Mouse (Mus musculus) heart, postnatal 0 days (tissue): ENCODE data around the gene Lgalsl. TPM values are rescaled to one million over a fixed set of nuclear protein-coding genes. Genes with fewer than 3 reads are reported as not detected.

Experiments used
- ATAC-seq: fragments of 200-750 bp; cut with Nextera tagmentation; 2 replicates; pipeline ENCODE4 v1.8.0; 2017; ENCODE audit warnings: low read depth, moderate number of reproducible peaks, moderate library complexity; ENCODE audit not compliant: insufficient read depth
- DNase-seq: peaks from one replicate; pipeline ENCODE4 v3.0.0-alpha.2; 2016; ENCODE audit warnings: low spot score
- H3K27ac ChIP-seq: fragments of 300-500 bp; sonication (generic); 2 replicates; pipeline ENCODE4 v1.5.1; 2014; ENCODE audit warnings: low read depth, mild to moderate bottlenecking
- H3K27me3 ChIP-seq: fragments of 300-500 bp; sonication (generic); 2 replicates; pipeline ENCODE4 v1.6.1; 2014; ENCODE audit warnings: low read length, mixed read lengths; ENCODE audit not compliant: control insufficient read depth, insufficient read depth
- H3K36me3 ChIP-seq: fragments of 300-500 bp; sonication (generic); replicated peaks from 2 replicates; pipeline ENCODE4 v1.6.1; 2014; ENCODE audit warnings: low read length, mixed read lengths; ENCODE audit not compliant: control insufficient read depth, insufficient read depth
- H3K4me1 ChIP-seq: fragments of 300-500 bp; sonication (generic); 2 replicates; pipeline ENCODE4 v1.6.1; 2014; ENCODE audit warnings: antibody characterized with exemption; ENCODE audit not compliant: control insufficient read depth, insufficient read depth
- H3K4me2 ChIP-seq: fragments of 300-500 bp; sonication (generic); 2 replicates; pipeline ENCODE4 v1.6.1; 2014; ENCODE audit warnings: low read depth, mild to moderate bottlenecking, low read length, moderate library complexity
- H3K4me3 ChIP-seq: fragments of 300-500 bp; sonication (generic); 2 replicates; pipeline ENCODE4 v1.5.1; 2014; ENCODE audit warnings: low read depth, low read length
- H3K9ac ChIP-seq: fragments of 300-500 bp; sonication (generic); replicated peaks from 2 replicates; pipeline ENCODE4 v1.6.1; 2014; ENCODE audit warnings: low read depth, low read length, mixed read lengths
- H3K9me3 ChIP-seq: fragments of 300-500 bp; sonication (generic); replicated peaks from 2 replicates; pipeline ENCODE4 v1.6.1; 2016; ENCODE audit warnings: low read length; ENCODE audit not compliant: control insufficient read depth
- CTCF ChIP-seq: IDR thresholded peaks from 2 replicates; pipeline ENCODE4 v1.5.1; 2016; ENCODE audit warnings: antibody characterized with exemption, control low read depth, low read depth
- EP300 ChIP-seq: IDR thresholded peaks from 2 replicates; pipeline ENCODE4 v1.6.1; 2016; ENCODE audit warnings: antibody characterized with exemption, low read depth
- WGBS: fragments of 180-500 bp; shearing (Covaris S2); extraction: QIAGEN DNeasy Blood & Tissue Kit; methylation state at CpG from one replicate; pipeline ENCODE4 v1.1.7; 2014; 5-methylcytosine and 5-hydroxymethylcytosine counted together
- polyA plus RNA-seq: library from polyadenylated mRNA; unstranded; fragments of >200 nt; fragmentation: Nextera tagmentation; extraction: Ambion mirVana; gene quantifications from 2 replicates; pipeline ENCODE4 v1.2.1, GENCODE M21; 2015
- total RNA-seq: library from RNA; depleted of rRNA; stranded (reverse); fragments of >200 nt; gene quantifications from 2 replicates; pipeline ENCODE4 v1.2.3, GENCODE M21; 2014; ENCODE audit warnings: low replicate concordance

The Lgalsl gene
- total and polyA plus RNA-seq, 2 experiments from 2014 or later, result 29.7 to 61.6 TPM

DNA sequence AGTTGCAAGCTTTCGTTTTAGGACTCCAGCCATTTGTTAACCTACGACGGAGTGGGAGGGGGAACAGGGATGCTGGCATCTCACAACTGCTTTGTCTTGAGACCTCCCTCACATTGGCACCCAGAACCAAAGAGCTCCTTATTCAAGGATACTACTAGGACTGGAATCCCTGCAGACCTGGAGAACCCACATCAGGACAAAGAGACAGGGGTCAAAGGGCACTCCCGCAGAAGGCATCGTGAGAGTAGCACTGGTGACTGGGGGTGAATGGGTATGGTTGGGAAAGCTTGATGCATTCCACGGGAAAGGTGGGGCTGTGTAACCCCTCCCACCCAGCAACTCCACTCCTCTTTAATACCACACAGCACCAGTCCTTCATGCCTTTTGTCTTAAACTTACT lies 29.0 kb upstream of the Lgalsl start:
- Histone ChIP-seq H3K36me3 (no peaks in the 10 kb centered on the region), H3K27me3 (no peaks in the 10 kb centered on the region), H3K27ac (peak overlapping the region; percentile 98), H3K4me3 (peak overlapping the region; percentile 29; the same call in 1 of the 2 replicates), H3K4me1 (peaks cover 20% of the 10 kb centered on the region), H3K9ac (0 out of 2 replicates have a peak overlapping the region, but pooled peaks have one; percentile 48), H3K9me3 (no peaks in the 10 kb centered on the region), H3K4me2 (peak overlapping the region; percentile 59)
- no peak for DNase-seq
- 64% methylated on average over 6 of the region's 6 CpGs for WGBS
- ATAC-seq, result no peak
- no peak for TF ChIP-seq CTCF

DNA sequence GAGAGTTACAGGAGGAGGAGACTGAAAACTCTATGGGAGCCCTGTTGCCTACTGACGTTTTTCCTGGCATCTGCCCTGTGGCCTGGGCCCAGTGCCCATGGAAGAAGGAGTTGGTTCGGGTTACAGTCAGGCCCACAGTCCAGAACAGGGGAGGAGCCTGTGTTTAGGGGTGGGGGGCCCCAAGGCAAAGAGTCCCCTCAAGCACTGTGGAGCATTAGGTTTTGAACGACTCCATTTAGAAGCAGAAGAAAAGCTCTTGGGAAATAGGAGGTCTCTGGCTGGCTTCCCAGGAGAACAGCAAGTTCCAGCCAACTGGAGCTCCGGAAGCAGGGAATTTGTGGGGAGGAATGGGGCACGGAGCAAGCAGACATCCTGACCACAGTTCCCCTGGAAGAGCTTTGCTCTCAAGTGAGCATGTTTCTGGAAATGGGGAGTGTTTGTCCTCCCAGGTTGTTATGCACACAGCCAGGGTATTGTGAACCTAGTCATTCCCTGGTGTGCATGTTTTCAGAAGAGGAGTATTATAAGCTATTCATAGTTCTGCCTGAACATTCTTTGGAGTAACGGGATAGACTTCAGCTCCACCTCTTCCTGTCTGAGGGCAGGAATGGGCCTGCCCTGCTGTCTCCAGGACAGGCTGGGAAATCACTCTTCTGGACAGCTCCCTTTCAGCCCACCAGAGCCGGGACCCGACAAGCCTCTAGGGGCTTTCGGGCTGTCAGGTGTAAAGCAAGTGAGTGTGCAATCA lies 28.2 kb upstream of the Lgalsl start:
- H3K4me2 ChIP-seq, result peak overlapping the region; percentile 59
- TF ChIP-seq CTCF, result no peak; the same call in 1 of the 2 replicates
- TF ChIP-seq EP300, result peak; percentile 93
- peak overlapping the region; percentile 98 for H3K27ac ChIP-seq
- 2% methylated on average over 9 of the region's 9 CpGs for WGBS
- H3K9ac ChIP-seq, result peak overlapping the region; percentile 48; the same call in 1 of the 2 replicates
- DNase-seq, result peak; percentile 93
- peak overlapping the region; percentile 29 for H3K4me3 ChIP-seq
- no peaks in the 10 kb centered on the region for H3K27me3 ChIP-seq
- H3K4me1 ChIP-seq, result peaks cover 20% of the 10 kb centered on the region
- no peaks in the 10 kb centered on the region for H3K36me3 ChIP-seq
- H3K9me3 ChIP-seq, result no peaks in the 10 kb centered on the region
- peak; percentile 88 for ATAC-seq

GRCm38 (mm10) chr11:20857921-20858320 lies 27.1 kb upstream of the Lgalsl start:
- Histone ChIP-seq H3K4me2 (no peak overlapping the region), H3K4me3 (no peak overlapping the region), H3K9me3 (no peaks in the 10 kb centered on the region), H3K4me1 (peaks cover 20% of the 10 kb centered on the region), H3K27me3 (no peaks in the 10 kb centered on the region), H3K27ac (0 out of 2 replicates have a peak overlapping the region, but pooled peaks have one; percentile 98), H3K36me3 (no peaks in the 10 kb centered on the region), H3K9ac (no peak overlapping the region)
- DNase-seq (no peak), ATAC-seq (no peak)
- no peak for TF ChIP-seq EP300
- TF ChIP-seq CTCF, result no peak
- 83% methylated on average over 4 of the region's 4 CpGs for WGBS

DNA sequence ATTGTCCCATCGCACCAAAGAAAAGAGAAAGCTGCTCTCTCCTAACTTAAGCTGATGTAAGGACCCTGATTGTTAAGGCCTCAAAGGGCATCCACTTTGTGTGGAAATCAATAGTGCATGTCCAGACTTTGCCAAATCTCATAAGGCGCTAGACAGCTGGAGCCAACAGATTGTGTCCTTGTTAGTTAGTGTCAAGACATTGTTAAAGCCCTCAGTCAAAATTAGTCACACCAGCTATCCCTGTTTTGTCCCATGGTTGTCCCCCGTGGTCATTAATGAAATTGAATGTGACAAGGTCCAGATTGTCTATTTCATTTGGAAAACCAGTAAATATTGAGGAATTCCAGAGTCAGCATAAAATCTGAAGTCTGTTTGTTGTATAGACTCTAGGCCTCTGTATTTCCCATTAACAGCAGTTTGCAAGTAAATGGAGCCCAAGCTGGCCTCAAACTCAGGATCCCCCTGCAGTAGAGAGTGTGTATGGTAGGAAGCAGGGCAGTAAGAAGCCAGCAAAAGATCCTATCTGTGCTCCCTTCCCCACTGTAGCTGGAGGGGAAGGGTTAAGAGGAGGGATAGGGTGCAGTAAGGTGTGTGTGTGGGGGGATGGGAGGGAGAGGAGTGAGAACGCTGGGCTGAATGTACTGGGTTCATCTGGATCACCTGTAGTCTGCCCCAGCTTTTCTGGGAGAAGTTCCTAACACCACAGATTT lies 23.3 kb upstream of the Lgalsl start:
- Histone ChIP-seq H3K9me3 (no peaks in the 10 kb centered on the region), H3K4me1 (peaks cover 16% of the 10 kb centered on the region), H3K27ac (no peak overlapping the region), H3K4me3 (no peak overlapping the region), H3K9ac (no peak overlapping the region), H3K4me2 (no peak overlapping the region), H3K27me3 (no peaks in the 10 kb centered on the region), H3K36me3 (no peaks in the 10 kb centered on the region)
- 84% methylated on average over 4 of the region's 4 CpGs for WGBS
- ATAC-seq (no peak), DNase-seq (no peak)
- TF ChIP-seq EP300 (no peak), CTCF (no peak)

DNA sequence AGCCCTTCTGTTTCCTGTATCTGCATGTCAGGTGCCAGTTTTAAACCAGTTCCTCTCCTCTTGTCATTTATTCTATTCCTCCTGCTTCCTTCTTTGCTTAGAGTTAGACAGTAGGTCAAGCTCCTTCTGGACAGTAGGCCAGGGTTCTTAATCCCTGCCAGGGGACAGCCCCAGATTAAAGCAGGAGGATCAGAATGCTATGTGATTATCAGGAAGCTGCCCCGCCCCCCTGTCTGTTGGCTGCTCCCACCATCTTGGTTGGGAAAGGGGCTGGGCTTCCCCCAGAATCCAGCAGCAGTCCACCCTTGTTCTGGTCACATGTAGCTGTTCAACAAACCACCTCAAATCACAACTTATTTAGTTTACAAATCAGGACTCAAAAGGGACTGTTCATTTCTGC lies 19.3 kb upstream of the Lgalsl start:
- 89% methylated on average over 1 of the region's 1 CpGs for WGBS

More for the DNA sequence above, 19.3 kb upstream of the Lgalsl start:
- ATAC-seq, result no peak
- Histone ChIP-seq H3K9me3 (no peaks in the 10 kb centered on the region), H3K27me3 (no peaks in the 10 kb centered on the region), H3K4me3 (no peak overlapping the region), H3K36me3 (no peaks in the 10 kb centered on the region), H3K27ac (no peak overlapping the region), H3K4me1 (peaks cover 2% of the 10 kb centered on the region; the same call in 1 of the 2 replicates), H3K9ac (no peak overlapping the region), H3K4me2 (no peak overlapping the region)
- TF ChIP-seq CTCF (no peak), EP300 (no peak)
- no peak for DNase-seq
